Mouse (Mus musculus) brown adipose tissue, adult 24 weeks (tissue): ENCODE data around the gene Naa38. TPM values are rescaled to one million over a fixed set of nuclear protein-coding genes. Genes with fewer than 3 reads are reported as not detected.

Experiments used
- H3K27ac ChIP-seq: fragments of 200-500 bp; replicated peaks from 2 replicates; pipeline ENCODE4 v1.5.1; 2012; ENCODE audit warnings: low read depth, mild to moderate bottlenecking, low read length
- H3K4me1 ChIP-seq: fragments of 200-500 bp; 2 replicates; pipeline ENCODE4 v1.6.1; 2012; ENCODE audit warnings: low read length, mixed read lengths; ENCODE audit not compliant: control insufficient read depth, insufficient read depth, insufficient read length
- H3K4me3 ChIP-seq: fragments of 200-500 bp; 2 replicates; pipeline ENCODE4 v1.5.1; 2012; ENCODE audit warnings: low read depth, mild to moderate bottlenecking, low read length, moderate library complexity; ENCODE audit not compliant: insufficient read depth
- polyA plus RNA-seq: library from polyadenylated mRNA; stranded (reverse); fragments of >200 nt; gene quantifications from 2 replicates; pipeline ENCODE4 v1.2.4, GENCODE M21; 2012; ENCODE audit not compliant: missing spikeins, insufficient read depth, insufficient read length

Naa38 gene
- polyA plus RNA-seq, 1 experiment = 290 TPM

DNA sequence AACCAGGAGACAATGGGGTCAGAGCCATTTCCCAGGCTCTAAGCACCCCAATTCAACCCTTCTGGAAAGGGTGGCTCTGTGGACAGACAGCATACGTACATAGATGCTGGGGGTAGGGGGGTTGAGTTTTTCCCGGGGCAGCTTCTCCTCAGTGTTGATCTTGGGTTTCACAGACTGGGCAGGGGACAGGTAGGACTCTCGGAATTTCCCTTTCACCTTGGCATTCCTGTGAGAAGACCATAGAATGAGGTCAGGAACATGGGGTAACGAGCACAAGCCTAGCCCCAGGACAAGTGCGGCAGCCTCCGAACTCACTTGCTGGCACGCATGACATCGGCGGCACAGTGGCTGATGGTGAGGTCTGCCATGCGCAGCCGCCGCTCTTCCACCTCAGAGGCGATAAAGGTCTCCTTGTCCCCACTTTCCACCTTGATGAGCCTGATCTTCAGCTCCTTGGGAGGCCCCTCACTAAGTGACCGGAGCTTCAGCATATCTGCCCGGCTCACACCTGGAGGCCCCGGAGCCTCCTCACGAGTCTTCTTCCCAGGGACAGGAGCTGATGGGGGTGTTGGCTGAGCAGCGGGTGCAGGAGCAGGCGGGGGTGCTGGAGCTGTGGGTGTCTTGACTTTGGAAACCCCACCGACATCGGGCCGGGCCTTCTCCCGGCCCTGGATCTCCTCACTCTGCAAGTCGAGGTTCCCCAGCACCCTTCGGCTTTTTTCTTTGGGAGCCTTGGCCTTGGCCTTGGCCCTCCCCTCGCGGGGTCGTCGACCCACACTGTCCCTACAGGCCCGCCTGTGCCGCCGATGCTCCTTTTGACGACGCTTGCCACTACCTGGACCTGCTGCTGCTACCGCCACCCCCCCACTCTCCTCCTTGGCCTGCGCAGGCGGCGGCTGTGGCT is 8.7 kb downstream of the Naa38 start:
- Histone ChIP-seq H3K27ac (no peak overlapping the region), H3K4me3 (no peak overlapping the region), H3K4me1 (no peaks in the 10 kb centered on the region; the same call in 1 of the 2 replicates)

GRCm38 (mm10) chr11:69404595-69405396 is 9.5 kb downstream of the Naa38 start:
- Histone ChIP-seq H3K4me1 (no peaks in the 10 kb centered on the region; the same call in 1 of the 2 replicates), H3K4me3 (no peak overlapping the region), H3K27ac (no peak overlapping the region)

DNA sequence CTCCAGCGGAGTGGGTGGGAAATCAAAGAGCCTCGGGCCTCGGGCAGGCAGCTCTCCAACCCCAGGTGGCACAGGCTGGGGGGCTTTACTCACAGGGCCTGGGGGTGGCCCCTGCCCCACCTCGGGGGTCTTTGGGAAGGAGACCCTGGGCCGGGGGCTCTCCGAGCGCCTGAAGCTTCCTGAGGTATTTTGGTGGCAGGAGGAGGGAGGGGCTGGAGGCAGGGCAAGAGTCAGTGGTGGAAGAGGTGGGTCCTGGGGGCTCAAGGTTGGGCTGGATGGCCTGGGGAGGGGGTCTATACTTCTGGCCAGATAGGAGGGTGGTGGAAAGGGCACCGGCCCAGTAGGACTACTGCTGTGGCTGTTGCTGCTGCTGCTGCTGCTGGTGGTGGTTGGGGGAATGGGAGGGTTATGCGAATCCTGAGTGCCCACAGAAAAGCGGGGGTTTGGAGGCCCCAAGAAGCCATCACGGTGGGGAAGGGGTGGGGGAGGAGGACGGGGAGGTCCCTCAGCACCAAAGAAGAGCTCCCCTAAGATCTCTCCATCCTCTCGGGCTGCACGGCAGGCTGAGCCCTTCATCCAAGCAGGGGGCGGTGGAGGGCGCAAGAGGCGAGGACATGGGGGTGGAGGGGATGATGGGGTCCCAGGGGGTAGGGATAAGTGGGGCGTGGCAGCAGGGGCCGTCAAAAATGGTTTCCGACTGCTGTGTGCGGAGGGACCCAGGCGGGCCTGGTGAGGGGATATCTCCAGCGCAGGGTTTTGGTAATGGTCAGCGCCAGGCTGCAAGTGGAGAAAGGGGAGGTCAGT is 10.3 kb downstream of the Naa38 start:
- H3K4me3 ChIP-seq = no peak overlapping the region
- no peaks in the 10 kb centered on the region; the same call in 1 of the 2 replicates for H3K4me1 ChIP-seq
- H3K27ac ChIP-seq = no peak overlapping the region

- Histone ChIP-seq H3K27ac (no peak overlapping the region), H3K4me3 (no peak overlapping the region), H3K4me1 (no peaks in the 10 kb centered on the region; the same call in 1 of the 2 replicates)
Measured at GRCm38 (mm10) chr11:69406282-69406681, 11.0 kb downstream of the Naa38 start.

DNA sequence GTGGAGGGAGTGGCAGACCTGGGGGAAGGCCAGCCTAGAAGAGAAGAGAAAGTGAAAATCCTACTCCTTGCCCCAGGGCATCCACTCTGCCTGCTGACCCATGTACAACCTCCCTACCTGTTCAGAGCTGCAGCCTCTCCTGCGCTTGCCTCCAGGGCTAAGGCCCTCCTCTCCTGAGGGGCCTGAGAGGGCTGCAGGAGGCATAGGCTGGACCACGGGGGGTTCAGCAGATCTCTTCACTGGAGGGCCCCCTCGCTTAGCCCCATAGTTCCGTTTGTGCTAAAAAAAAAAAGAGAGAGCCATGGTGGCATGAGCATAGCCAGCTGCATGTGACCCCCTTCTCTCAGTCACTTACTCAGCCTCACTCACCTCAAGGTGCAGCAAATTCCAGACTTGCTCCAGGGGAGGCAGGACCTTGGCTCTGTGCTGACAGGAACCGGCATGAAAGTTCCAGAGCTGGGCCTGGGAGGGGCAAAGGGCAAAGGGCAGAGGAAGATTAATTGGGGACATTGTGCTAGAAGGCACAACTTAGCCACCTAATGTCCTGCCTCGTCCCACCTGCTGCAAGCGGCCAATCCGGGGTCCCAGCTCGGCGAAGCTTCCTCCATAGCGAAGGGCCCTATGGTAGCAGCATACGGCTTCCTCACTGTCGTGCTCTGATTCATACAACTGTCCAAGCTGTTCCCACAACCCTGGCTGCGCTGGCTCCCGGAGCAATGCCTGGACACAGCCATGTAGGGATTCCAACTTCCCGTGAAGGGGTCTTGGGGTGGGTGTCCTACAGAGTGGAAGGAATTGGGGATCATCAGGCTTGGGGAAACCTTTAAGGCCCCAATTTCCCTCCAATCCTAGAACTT is 11.8 kb downstream of the Naa38 start:
- 0 out of 2 replicates have a peak, but pooled peaks cover 2% of the 10 kb centered on the region for H3K4me1 ChIP-seq
- no peak overlapping the region for H3K27ac ChIP-seq

DNA sequence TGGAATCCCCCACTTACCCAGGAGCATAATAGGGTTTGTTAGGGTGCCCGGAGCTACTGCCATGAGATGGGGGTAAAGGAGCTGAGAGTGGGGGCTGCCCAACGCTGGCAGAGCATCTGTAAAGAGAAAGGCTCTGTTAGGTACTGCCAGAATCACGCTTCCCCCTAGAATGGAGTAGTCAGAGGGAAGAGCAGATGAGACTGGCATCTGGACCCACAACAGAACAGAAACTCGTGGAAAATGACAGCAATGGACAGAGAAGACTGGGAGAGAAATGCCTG is 12.4 kb downstream of the Naa38 start:
- H3K27ac ChIP-seq = no peak overlapping the region
- H3K4me3 ChIP-seq = peak overlapping the region; percentile 98; the same call in 1 of the 2 replicates

More for the DNA sequence above, 11.8 kb downstream of the Naa38 start:
- H3K4me3 ChIP-seq = no peak overlapping the region

GRCm38 (mm10) chr11:69408541-69409377 is 13.5 kb downstream of the Naa38 start:
- Histone ChIP-seq H3K4me3 (peak overlapping the region; percentile 98), H3K27ac (peak overlapping the region; percentile 93), H3K4me1 (peaks cover 7% of the 10 kb centered on the region)

More for the DNA sequence above, 12.4 kb downstream of the Naa38 start:
- H3K4me1 ChIP-seq = 0 out of 2 replicates have a peak, but pooled peaks cover 2% of the 10 kb centered on the region

- peak overlapping the region; percentile 99 for H3K27ac ChIP-seq
- peak overlapping the region; percentile 98 for H3K4me3 ChIP-seq
- peaks cover 12% of the 10 kb centered on the region for H3K4me1 ChIP-seq
Measured at GRCm38 (mm10) chr11:69409378-69410044, 14.2 kb downstream of the Naa38 start.

GRCm38 (mm10) chr11:69410045-69410309 is 14.7 kb downstream of the Naa38 start:
- Histone ChIP-seq H3K4me1 (peaks cover 12% of the 10 kb centered on the region), H3K27ac (peak overlapping the region; percentile 99), H3K4me3 (peak overlapping the region; percentile 98)

DNA sequence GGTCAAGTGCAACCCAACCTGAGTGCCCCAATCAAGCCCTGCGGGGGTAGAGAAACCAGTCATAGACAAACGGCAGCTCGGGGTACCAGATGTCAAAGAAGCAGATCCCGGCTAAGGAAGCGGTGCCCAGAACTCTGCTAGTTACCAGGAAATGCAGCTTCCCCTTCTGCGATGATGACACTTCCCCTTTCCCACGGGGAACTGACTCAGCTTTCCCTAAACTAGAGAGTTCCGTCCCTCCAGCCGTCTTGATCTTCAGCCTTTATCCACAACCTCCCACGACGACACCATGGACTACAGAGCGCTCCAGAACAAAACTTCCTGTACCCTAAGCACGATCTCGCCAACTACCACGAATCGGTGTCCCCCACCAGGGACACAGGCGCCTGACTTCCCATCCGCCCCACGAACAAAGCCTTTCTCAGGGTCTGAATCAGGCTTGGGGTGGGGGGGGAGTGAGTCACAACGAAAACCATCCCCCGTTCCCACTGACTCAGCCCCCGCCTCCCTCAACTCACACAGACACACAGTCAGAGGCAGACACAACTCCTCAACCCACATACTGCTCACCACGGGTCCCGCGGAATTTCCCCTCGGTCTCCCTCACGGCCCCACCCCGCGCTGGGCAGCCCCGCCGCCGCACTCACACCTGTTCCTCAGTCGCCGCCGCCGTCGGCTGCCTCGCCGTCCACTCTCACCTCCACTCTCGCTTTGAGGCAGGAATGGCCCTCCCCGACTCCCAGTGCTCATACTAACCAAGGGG is 15.2 kb downstream of the Naa38 start:
- H3K4me1 ChIP-seq = peaks cover 12% of the 10 kb centered on the region
- H3K27ac ChIP-seq = peak overlapping the region; percentile 99
- H3K4me3 ChIP-seq = peak overlapping the region; percentile 98

DNA sequence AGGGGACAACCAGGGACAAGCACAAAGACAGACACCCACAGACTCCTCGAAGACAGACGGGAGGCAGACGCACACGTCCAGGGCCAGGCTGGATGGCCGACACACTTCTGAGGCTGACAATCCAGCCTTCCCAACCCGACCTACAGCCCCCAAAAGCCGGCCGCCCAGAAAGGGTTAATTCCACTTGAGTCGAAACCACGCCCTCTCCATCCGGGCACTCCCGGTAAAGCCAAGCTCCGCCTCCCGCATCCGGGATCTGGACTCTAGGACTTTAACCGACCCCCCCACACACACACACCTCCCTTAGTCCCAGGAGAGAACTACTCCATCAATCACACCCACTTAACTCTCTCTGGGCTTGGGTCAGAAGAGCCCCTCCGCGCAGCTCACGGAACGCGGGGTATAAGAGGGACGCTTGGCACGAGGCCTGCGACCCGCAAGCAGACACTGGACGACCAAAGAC is 15.8 kb downstream of the Naa38 start:
- peaks cover 12% of the 10 kb centered on the region for H3K4me1 ChIP-seq

GRCm38 (mm10) chr11:69411538-69412203 is 16.4 kb downstream of the Naa38 start:
- Histone ChIP-seq H3K4me3 (peak overlapping the region; percentile 98), H3K4me1 (peaks cover 12% of the 10 kb centered on the region), H3K27ac (peak overlapping the region; percentile 81)

More for the DNA sequence above, 15.8 kb downstream of the Naa38 start:
- Histone ChIP-seq H3K4me3 (peak overlapping the region; percentile 98), H3K27ac (peak overlapping the region; percentile 99)
